Mouse (Mus musculus): ENCODE measurements around the gene Rerg.

DNA sequence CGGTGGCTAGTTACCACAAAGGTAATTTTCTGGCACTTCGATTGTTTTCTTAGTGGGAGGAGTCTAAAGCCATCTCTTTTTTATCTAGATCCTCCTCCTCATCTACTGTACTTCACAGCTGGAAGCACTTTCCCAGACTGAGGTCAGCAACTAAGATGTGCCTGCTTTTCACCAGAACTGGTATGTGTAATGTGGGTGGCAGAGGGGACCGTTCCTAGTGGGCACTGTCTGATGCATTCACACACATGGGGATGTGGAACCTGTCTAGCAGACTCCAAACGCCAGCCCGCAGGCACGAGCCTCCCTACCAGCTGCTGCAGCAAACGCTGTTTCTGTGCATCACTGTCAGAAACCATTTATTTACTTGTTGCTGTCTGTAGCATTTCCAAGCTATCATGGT lies 31.3 kb upstream of the Rerg start:
- TF ChIP-seq POLR2A (IDR thresholded peaks at IDR 0.05; ENCODE audit: borderline replicate concordance, extremely low read depth, low read depth, low read length) (no peak), CTCF (IDR thresholded peaks at IDR 0.05; ENCODE audit: insufficient read depth, low read length) (no peak)
